Mouse (Mus musculus) liver, embryonic 14.5 days (tissue): ENCODE results near the gene Rbm6.

Experiments used
- CTCF ChIP-seq: IDR thresholded peaks from 2 replicates; pipeline ENCODE4 v1.5.1; 2016; ENCODE audit warnings: antibody characterized with exemption, low read depth, control low read depth
- EP300 ChIP-seq: IDR thresholded peaks from 2 replicates; pipeline ENCODE4 v1.6.1; 2016; ENCODE audit warnings: antibody characterized with exemption, low read depth

DNA sequence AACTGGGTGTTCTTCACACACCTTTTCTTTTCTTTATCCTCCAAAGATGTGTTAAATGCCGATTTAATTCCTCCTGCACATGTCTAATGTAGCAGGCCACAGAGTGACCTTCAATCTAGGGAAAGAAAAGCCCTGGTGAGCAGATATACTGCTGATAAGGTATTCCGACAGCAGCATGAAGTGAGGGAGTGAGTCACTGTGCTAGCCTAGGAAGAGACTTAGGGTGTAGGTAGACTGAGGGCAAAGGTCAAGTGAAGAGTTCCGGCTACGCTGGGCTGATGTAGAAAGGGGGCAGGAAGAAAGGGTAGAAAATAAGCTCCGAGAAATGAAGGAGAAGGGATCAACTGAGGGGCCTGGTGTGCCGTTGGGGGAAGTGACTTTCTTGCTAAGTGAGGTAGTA, 17.2 kb upstream of the Rbm6 start:
- TF ChIP-seq CTCF (no peak), EP300 (no peak)
